Mouse (Mus musculus) hindbrain, embryonic 10.5 days (tissue): Measurements from ENCODE around the gene Olfr912. TPM values are rescaled to one million over a fixed set of nuclear protein-coding genes. Genes with fewer than 3 reads are reported as not detected.

Experiments used
- DNase-seq: peaks from one replicate; pipeline ENCODE4 v3.0.0-alpha.2; 2017; ENCODE audit warnings: low spot score
- H3K27ac ChIP-seq: fragments of 300-500 bp; sonication (generic); 2 replicates; pipeline ENCODE4 v1.5.1; 2016; ENCODE audit warnings: mild to moderate bottlenecking, moderate library complexity
- H3K27me3 ChIP-seq: fragments of 300-500 bp; sonication (generic); 2 replicates; pipeline ENCODE4 v1.6.1; 2016; ENCODE audit warnings: mild to moderate bottlenecking; ENCODE audit not compliant: poor library complexity, insufficient read depth, severe bottlenecking
- H3K36me3 ChIP-seq: fragments of 300-500 bp; sonication (generic); 2 replicates; pipeline ENCODE4 v1.6.1; 2016; ENCODE audit warnings: mild to moderate bottlenecking, moderate library complexity
- H3K4me1 ChIP-seq: fragments of 300-500 bp; sonication (generic); replicated peaks from 2 replicates; pipeline ENCODE4 v1.6.1; 2016; ENCODE audit warnings: mild to moderate bottlenecking
- H3K4me3 ChIP-seq: fragments of 300-500 bp; sonication (generic); 2 replicates; pipeline ENCODE4 v1.5.1; 2016; ENCODE audit warnings: mild to moderate bottlenecking, moderate library complexity
- H3K9me3 ChIP-seq: fragments of 300-500 bp; sonication (generic); 2 replicates; pipeline ENCODE4 v1.6.1; 2016; ENCODE audit warnings: mild to moderate bottlenecking, moderate library complexity
- WGBS: fragments of 180-500 bp; shearing (Covaris S2); methylation state at CpG from one replicate; pipeline ENCODE4 v1.1.7; 2016; 5-methylcytosine and 5-hydroxymethylcytosine counted together
- polyA plus RNA-seq: library from polyadenylated mRNA; unstranded; fragments of >200 nt; fragmentation: Nextera tagmentation; extraction: Ambion mirVana; gene quantifications from 2 replicates; pipeline ENCODE4 v1.2.1, GENCODE M21; 2016

Gene Olfr912
- not detected in 2 replicates for polyA plus RNA-seq

GRCm38 (mm10) chr9:38579878-38580277 lies at the start of gene Olfr912:
Gene Olfr912, plus strand, starts transcription at chr9:38580178.
- no peaks in the 10 kb centered on the region for H3K36me3 ChIP-seq
- H3K9me3 ChIP-seq = no peaks in the 10 kb centered on the region
- H3K4me1 ChIP-seq = no peaks in the 10 kb centered on the region
- H3K27ac ChIP-seq = no peak within 1 kb of the TSS
- no peak for DNase-seq
- H3K27me3 ChIP-seq = no peaks in the 10 kb centered on the region
- H3K4me3 ChIP-seq = no peak within 1 kb of the TSS
- WGBS = 80% methylated on average over 1 of the region's 1 CpGs

GRCm38 (mm10) chr9:38537549-38537948 lies 42.4 kb upstream of the Olfr912 start, which contains the start of gene Olfr910:
Gene Olfr910, plus strand, starts transcription at chr9:38537849.
- Histone ChIP-seq H3K4me3 (no peak within 1 kb of the TSS), H3K9me3 (no peaks in the 10 kb centered on the region), H3K36me3 (no peaks in the 10 kb centered on the region), H3K27me3 (no peaks in the 10 kb centered on the region), H3K27ac (no peak within 1 kb of the TSS), H3K4me1 (no peaks in the 10 kb centered on the region)
- 91% methylated on average over 2 of the region's 2 CpGs for WGBS
- no peak for DNase-seq

- Histone ChIP-seq H3K36me3 (no peaks in the 10 kb centered on the region), H3K27me3 (no peaks in the 10 kb centered on the region), H3K9me3 (0 out of 2 replicates have a peak, but pooled peaks cover 2% of the 10 kb centered on the region), H3K27ac (no peak overlapping the region), H3K4me3 (no peak overlapping the region), H3K4me1 (no peaks in the 10 kb centered on the region)
- DNase-seq = no peak
- WGBS = 72% methylated on average over 1 of the region's 1 CpGs
These were observed 11.1 kb downstream of the Olfr912 start for GRCm38 (mm10) chr9:38591056-38591455.

GRCm38 (mm10) chr9:38592459-38592858 lies 12.5 kb downstream of the Olfr912 start, which contains the start of gene Olfr913:
Gene Olfr913, plus strand, starts transcription at chr9:38592759.
- Histone ChIP-seq H3K27me3 (no peaks in the 10 kb centered on the region), H3K4me1 (no peaks in the 10 kb centered on the region), H3K27ac (no peak within 1 kb of the TSS), H3K4me3 (no peak within 1 kb of the TSS), H3K36me3 (no peaks in the 10 kb centered on the region), H3K9me3 (0 out of 2 replicates have a peak, but pooled peaks cover 2% of the 10 kb centered on the region)
- 67% methylated on average over 2 of the region's 2 CpGs for WGBS
- no peak for DNase-seq

- Histone ChIP-seq H3K27me3 (no peaks in the 10 kb centered on the region), H3K9me3 (no peaks in the 10 kb centered on the region), H3K4me3 (no peak within 1 kb of the TSS), H3K27ac (no peak within 1 kb of the TSS), H3K4me1 (no peaks in the 10 kb centered on the region), H3K36me3 (no peaks in the 10 kb centered on the region)
- DNase-seq = no peak
- WGBS = 81% methylated on average over 2 of the region's 2 CpGs
These were observed 24.8 kb downstream of the Olfr912 start, which contains the start of gene Olfr914 for GRCm38 (mm10) chr9:38604802-38605201. Gene Olfr914, plus strand, starts transcription at chr9:38605102.

- Histone ChIP-seq H3K27ac (no peak overlapping the region), H3K4me3 (no peak overlapping the region), H3K36me3 (no peaks in the 10 kb centered on the region), H3K27me3 (no peaks in the 10 kb centered on the region), H3K9me3 (peaks cover 12% of the 10 kb centered on the region; the same call in 1 of the 2 replicates), H3K4me1 (no peaks in the 10 kb centered on the region)
- DNase-seq = no peak
- WGBS = 84% methylated on average over 4 of the region's 4 CpGs
These were observed 52.4 kb downstream of the Olfr912 start for GRCm38 (mm10) chr9:38632406-38632805.

Other genes starting within 250 kb of the Olfr912 start
- not detected in 2 replicates for gene Olfr898, start 231.8 kb upstream of the Olfr912 start, polyA plus RNA-seq
- gene Olfr250, start 213.3 kb upstream of the Olfr912 start, polyA plus RNA-seq = not detected in 2 replicates
- not detected in 2 replicates for gene Olfr251, start 203.1 kb upstream of the Olfr912 start, polyA plus RNA-seq
- gene Olfr147, start 178.5 kb upstream of the Olfr912 start, polyA plus RNA-seq = not detected in 2 replicates
- gene Olfr901, start 150.7 kb upstream of the Olfr912 start, polyA plus RNA-seq = not detected in 2 replicates
- gene Olfr902, start 132.5 kb upstream of the Olfr912 start, polyA plus RNA-seq = not detected in 2 replicates
- not detected in 2 replicates for gene Olfr904, start 117.0 kb upstream of the Olfr912 start, polyA plus RNA-seq
- gene Olfr905, start 109.1 kb upstream of the Olfr912 start, polyA plus RNA-seq = not detected in 2 replicates
- gene Olfr906, start 93.1 kb upstream of the Olfr912 start, polyA plus RNA-seq = not detected in 2 replicates
- gene Olfr907, start 84.4 kb upstream of the Olfr912 start, polyA plus RNA-seq = not detected in 2 replicates
- gene Olfr911-ps1, start 58.6 kb upstream of the Olfr912 start, polyA plus RNA-seq = not detected in 2 replicates
- not detected in 2 replicates for gene Olfr910, start 42.3 kb upstream of the Olfr912 start, polyA plus RNA-seq
- gene Olfr913, start 12.6 kb downstream of the Olfr912 start, polyA plus RNA-seq = not detected in 2 replicates
- not detected in 2 replicates for gene Olfr914, start 24.9 kb downstream of the Olfr912 start, polyA plus RNA-seq
- gene Olfr916, start 79.7 kb downstream of the Olfr912 start, polyA plus RNA-seq = not detected in 2 replicates
- not detected in 2 replicates for gene Olfr917, start 85.7 kb downstream of the Olfr912 start, polyA plus RNA-seq
- not detected in 2 replicates for gene Olfr918, start 94.4 kb downstream of the Olfr912 start, polyA plus RNA-seq
- not detected in 2 replicates for gene Olfr919, start 123.5 kb downstream of the Olfr912 start, polyA plus RNA-seq
- 6.3 and 7.5 TPM in 2 replicates for gene Vwa5a, start 138.1 kb downstream of the Olfr912 start, polyA plus RNA-seq
- gene Olfr920, start 172.1 kb downstream of the Olfr912 start, polyA plus RNA-seq = not detected in 2 replicates
- not detected in 2 replicates for gene Olfr921, start 192.9 kb downstream of the Olfr912 start, polyA plus RNA-seq
- gene Olfr922, start 234.4 kb downstream of the Olfr912 start, polyA plus RNA-seq = not detected in 2 replicates
- not detected in 2 replicates for gene Olfr923, start 246.4 kb downstream of the Olfr912 start, polyA plus RNA-seq